Mouse (Mus musculus) embryonic facial prominence, embryonic 11.5 days (tissue): ENCODE measurements around the gene Pex12. TPM values are rescaled to one million over a fixed set of nuclear protein-coding genes. Genes with fewer than 3 reads are reported as not detected.
"Not testable (repeated sequence)": the region's sequence is repeated elsewhere in the genome, so short reads cannot be mapped to it uniquely, and the experiment has no call there.

ENCODE experiments used
- ATAC-seq: fragments of 200-750 bp; cut with Nextera tagmentation; replicated peaks from 2 replicates; pipeline ENCODE4 v1.8.0; 2017; ENCODE audit warnings: low read depth; ENCODE audit not compliant: insufficient number of reproducible peaks, low FRiP score, low TSS enrichment
- DNase-seq: peaks from one replicate; pipeline ENCODE4 v3.0.0-alpha.2; 2015; ENCODE audit warnings: low spot score
- H3K27ac ChIP-seq: fragments of 300-500 bp; sonication (generic); replicated peaks from 2 replicates; pipeline ENCODE4 v1.5.1; 2014; ENCODE audit warnings: mild to moderate bottlenecking, low read depth, low read length, control low read depth
- H3K27me3 ChIP-seq: fragments of 300-500 bp; sonication (generic); 2 replicates; pipeline ENCODE4 v1.6.1; 2014; ENCODE audit warnings: mild to moderate bottlenecking, low read length, moderate library complexity, mixed read lengths; ENCODE audit not compliant: control insufficient read depth, insufficient read depth
- H3K36me3 ChIP-seq: fragments of 300-500 bp; sonication (generic); replicated peaks from 2 replicates; pipeline ENCODE4 v1.6.1; 2014; ENCODE audit warnings: low read depth, mild to moderate bottlenecking, low read length, moderate library complexity, mixed read lengths; ENCODE audit not compliant: control insufficient read depth, insufficient read depth
- H3K4me1 ChIP-seq: fragments of 300-500 bp; sonication (generic); 2 replicates; pipeline ENCODE4 v1.6.1; 2014; ENCODE audit warnings: low read length, mixed read lengths; ENCODE audit not compliant: control insufficient read depth, insufficient read depth
- H3K4me2 ChIP-seq: fragments of 300-500 bp; sonication (generic); 2 replicates; pipeline ENCODE4 v1.6.1; 2014; ENCODE audit warnings: low read depth, mild to moderate bottlenecking, control low read depth, low read length, moderate library complexity
- H3K4me3 ChIP-seq: fragments of 300-500 bp; sonication (generic); 2 replicates; pipeline ENCODE4 v1.5.1; 2014; ENCODE audit warnings: low read depth, low read length, control low read depth
- H3K9ac ChIP-seq: fragments of 300-500 bp; sonication (generic); replicated peaks from 2 replicates; pipeline ENCODE4 v1.6.1; 2014; ENCODE audit warnings: mild to moderate bottlenecking, control low read depth, low read length
- H3K9me3 ChIP-seq: fragments of 300-500 bp; sonication (generic); replicated peaks from 2 replicates; pipeline ENCODE4 v1.6.1; 2016; ENCODE audit warnings: mild to moderate bottlenecking, low read length, inconsistent platforms, mixed read lengths; ENCODE audit not compliant: control insufficient read depth
- WGBS: fragments of 180-500 bp; shearing (Covaris S2); extraction: QIAGEN DNeasy Blood & Tissue Kit; methylation state at CpG from one replicate; pipeline ENCODE4 v1.1.7; 2014; 5-methylcytosine and 5-hydroxymethylcytosine counted together
- polyA plus RNA-seq: library from polyadenylated mRNA; unstranded; fragments of >200 nt; fragmentation: Nextera tagmentation; extraction: Ambion mirVana; gene quantifications from 2 replicates; pipeline ENCODE4 v1.2.1, GENCODE M21; 2014

The Pex12 gene
- 13.8 and 16.8 TPM in 2 replicates for polyA plus RNA-seq

DNA sequence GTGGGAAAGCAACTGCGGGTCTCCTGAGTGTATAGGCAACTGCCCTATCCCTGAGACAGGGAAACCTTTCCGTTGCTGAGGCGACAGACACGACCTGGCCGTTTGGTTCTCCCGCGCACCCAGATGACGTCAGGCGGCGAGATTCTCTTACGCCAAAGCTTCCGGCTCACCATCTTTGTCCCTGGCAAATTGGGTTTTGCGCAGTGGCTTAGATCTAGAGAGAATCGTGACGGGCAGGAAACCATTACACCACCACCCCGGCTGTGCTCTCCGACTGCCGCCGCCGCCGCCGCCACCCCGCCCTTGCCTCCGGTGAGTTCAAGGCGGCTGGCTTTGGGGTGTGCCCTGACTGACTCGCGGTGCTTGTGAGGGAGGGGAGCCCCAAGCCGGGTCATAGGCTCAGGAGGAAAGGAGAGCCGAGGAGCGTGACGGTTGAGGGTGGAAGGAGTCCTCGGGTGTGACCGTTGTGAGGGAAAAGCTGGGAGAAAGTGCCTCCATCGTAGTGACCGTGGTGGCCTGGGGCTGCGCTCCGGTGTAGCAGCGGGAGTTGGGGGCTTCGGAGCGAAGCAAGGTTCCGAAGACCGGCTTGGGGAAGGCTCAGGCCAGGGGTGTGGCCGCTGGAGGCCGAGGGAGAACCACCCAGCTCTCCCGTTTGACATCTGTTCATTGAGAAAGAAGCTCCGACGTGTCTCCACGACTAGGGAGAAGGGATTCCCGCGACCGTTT, at the start of gene Pex12:
Gene Pex12, minus strand, starts transcription at position 61 of the 726 bp plus-strand sequence.
- peak within 1 kb of the TSS; percentile 54 for H3K4me2 ChIP-seq
- under 1% methylated on average over 51 of the region's 51 CpGs for WGBS
- H3K36me3 ChIP-seq: no peaks in the 10 kb centered on the region
- H3K9me3 ChIP-seq: no peaks in the 10 kb centered on the region
- H3K4me1 ChIP-seq: peaks cover 2% of the 10 kb centered on the region
- ATAC-seq (peak; percentile 66), DNase-seq (peak; percentile 98)
- H3K27me3 ChIP-seq: no peaks in the 10 kb centered on the region
- peak within 1 kb of the TSS; percentile 81 for H3K27ac ChIP-seq
- peak within 1 kb of the TSS; percentile 88 for H3K4me3 ChIP-seq
- peak within 1 kb of the TSS; percentile 87 for H3K9ac ChIP-seq

DNA sequence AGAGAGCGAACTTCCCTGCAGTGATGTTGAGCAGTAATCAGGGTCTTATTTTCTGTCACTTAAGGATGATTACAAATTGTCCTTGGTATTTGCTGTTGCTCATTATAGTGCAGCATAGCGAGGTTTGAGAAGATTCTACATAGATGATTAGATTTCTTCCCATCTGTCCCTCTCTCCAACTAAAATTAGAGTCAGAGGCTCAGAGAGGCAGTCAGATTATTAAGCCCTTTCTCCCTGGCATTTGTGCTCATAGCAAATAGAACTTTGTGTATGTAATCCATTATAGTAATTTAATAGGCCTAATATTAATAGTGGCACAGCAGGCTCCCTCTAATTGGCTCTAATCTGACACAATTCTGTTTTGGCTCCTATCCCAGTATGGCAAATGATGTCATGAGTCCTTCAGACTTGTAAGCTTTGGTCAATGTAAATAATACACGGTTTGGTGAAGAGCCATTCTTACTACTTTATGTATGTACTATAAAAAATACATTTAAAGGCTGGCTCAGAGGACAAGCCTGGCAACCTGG, 39.4 kb upstream of the Pex12 start:
- Histone ChIP-seq H3K36me3 (peaks cover 5% of the 10 kb centered on the region), H3K4me1 (no peaks in the 10 kb centered on the region)

DNA sequence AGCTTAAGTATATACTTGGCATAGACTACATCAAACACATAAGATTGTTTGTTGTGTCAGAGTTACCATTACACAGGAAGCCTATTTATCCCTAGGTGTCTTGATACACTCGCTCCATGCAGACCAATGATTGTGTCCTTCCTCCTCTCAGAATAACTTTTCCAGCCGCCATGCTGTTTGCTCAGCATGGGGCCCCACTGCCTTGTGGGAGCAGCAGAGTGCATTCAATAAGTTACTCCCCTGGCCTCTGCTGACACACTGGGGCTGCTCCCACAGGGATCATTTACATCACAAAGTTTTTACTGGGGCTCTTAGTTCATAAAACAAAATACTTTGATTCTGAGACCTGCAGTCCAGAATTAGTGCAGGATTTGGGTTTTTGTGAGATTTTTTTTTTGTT, 37.3 kb upstream of the Pex12 start:
- Histone ChIP-seq H3K4me2 (no peak overlapping the region), H3K9ac (no peak overlapping the region), H3K4me1 (no peaks in the 10 kb centered on the region), H3K36me3 (peaks cover 4% of the 10 kb centered on the region), H3K4me3 (no peak overlapping the region), H3K27me3 (no peaks in the 10 kb centered on the region), H3K27ac (no peak overlapping the region), H3K9me3 (no peaks in the 10 kb centered on the region)
- WGBS: 53% methylated on average over 2 of the region's 2 CpGs
- ATAC-seq: no peak
- no peak for DNase-seq

More for the DNA sequence above, 39.4 kb upstream of the Pex12 start:
- DNase-seq (no peak), ATAC-seq (no peak)
- H3K27me3 ChIP-seq: no peaks in the 10 kb centered on the region
- no peak overlapping the region for H3K27ac ChIP-seq
- no peak overlapping the region for H3K9ac ChIP-seq
- no peak overlapping the region for H3K4me2 ChIP-seq
- no peak overlapping the region for H3K4me3 ChIP-seq
- no peaks in the 10 kb centered on the region for H3K9me3 ChIP-seq
- WGBS: 87% methylated on average over 3 of the region's 3 CpGs

DNA sequence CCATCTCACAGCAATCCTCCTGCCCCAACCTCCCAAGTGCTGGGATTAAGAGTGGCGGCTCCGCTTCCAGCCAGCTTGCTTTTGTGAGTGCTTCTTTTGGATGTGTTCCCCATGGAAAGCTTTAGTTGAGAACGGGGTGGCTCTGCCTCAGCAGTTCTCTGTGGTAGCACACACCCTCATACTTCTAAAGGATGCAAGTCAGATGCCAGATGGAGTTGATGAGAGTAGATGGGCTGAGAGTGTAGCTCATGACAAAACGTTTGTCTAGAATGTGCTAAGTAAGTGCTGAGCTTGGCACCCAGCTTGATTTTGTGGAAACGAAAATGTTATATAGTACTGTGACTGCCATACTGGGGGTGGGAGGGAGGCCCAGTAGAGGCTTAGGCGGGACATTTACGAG, 33.4 kb upstream of the Pex12 start:
- no peak overlapping the region for H3K4me3 ChIP-seq
- H3K4me1 ChIP-seq: no peaks in the 10 kb centered on the region
- no peaks in the 10 kb centered on the region for H3K27me3 ChIP-seq
- H3K36me3 ChIP-seq: no peaks in the 10 kb centered on the region; the same call in none of the 2 replicates
- no peaks in the 10 kb centered on the region for H3K9me3 ChIP-seq
- no peak for DNase-seq
- no peak overlapping the region for H3K4me2 ChIP-seq
- WGBS: 90% methylated on average over 7 of the region's 7 CpGs
- ATAC-seq: no peak
- H3K27ac ChIP-seq: no peak overlapping the region
- no peak overlapping the region for H3K9ac ChIP-seq

DNA sequence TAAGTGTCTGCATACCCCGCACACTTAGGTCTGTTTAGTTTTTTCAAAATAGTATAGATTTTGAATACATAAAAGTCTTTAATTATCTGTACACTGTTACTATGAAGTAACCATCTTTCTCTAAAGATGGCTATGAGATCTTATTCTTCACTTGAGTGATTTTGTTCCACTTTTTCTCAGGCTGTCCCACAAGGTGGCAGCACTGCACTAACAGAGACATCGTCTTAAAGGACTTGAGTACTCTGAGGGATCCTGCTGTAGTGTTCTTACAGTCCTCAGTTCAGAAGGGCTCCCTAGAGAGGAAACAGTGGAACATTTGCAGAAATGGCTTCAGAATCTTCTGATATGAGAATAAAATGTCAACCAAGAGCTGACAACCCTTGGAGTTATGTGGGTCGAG, 25.0 kb upstream of the Pex12 start:
- no peaks in the 10 kb centered on the region for H3K9me3 ChIP-seq
- H3K27ac ChIP-seq: no peak overlapping the region
- H3K4me2 ChIP-seq: no peak overlapping the region
- ATAC-seq (no peak), DNase-seq (peak; percentile 78)
- WGBS: 64% methylated on average over 3 of the region's 3 CpGs
- H3K4me3 ChIP-seq: no peak overlapping the region
- H3K27me3 ChIP-seq: no peaks in the 10 kb centered on the region
- H3K4me1 ChIP-seq: no peaks in the 10 kb centered on the region
- peaks cover 2% of the 10 kb centered on the region for H3K36me3 ChIP-seq
- no peak overlapping the region for H3K9ac ChIP-seq

DNA sequence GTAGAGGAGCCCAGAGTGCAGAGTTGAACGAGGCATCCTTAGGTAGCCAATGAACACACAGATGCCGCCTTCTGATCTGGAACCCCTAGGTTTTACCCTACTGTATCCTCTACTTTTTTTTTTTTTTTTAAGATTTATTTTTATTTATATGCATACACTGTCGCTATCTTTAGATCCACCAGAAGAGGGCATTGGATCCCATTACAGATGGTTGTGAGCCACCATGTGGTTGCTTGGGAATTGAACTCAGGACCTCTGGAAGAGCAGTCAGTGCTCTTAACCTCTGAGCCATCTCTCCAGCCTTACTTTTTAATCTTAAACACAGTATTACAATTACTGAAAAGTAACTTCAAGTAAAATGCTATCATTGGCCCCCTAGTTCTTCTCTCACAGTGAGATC, 24.3 kb upstream of the Pex12 start:
- not testable (repeated sequence) for H3K4me3 ChIP-seq, H3K27ac ChIP-seq, H3K4me1 ChIP-seq, ATAC-seq, H3K4me2 ChIP-seq, H3K9ac ChIP-seq, H3K9me3 ChIP-seq, H3K27me3 ChIP-seq, DNase-seq, H3K36me3 ChIP-seq
- 85% methylated on average over 3 of the region's 3 CpGs for WGBS

DNA sequence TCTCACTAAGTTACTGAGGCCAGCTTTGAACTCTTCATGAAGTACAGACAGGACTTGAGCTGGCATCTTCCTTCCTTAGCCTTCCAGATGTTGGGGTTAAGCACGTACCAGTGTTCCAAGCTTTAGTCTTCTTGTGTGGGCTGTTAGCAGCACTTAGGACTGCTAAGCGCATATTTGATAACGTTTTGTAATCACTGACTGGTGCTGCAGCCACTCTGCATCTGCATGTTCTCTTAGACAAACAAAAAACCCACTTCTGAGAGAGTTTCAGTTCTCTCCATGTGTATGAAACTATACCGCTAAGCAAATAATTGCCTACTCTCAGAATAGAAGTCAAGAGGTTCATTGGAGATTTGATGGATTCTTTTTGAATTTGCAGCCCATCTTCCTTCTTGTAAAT, 16.7 kb upstream of the Pex12 start:
- Histone ChIP-seq H3K4me2 (no peak overlapping the region), H3K9ac (no peak overlapping the region), H3K36me3 (peaks cover 2% of the 10 kb centered on the region), H3K27ac (no peak overlapping the region), H3K27me3 (no peaks in the 10 kb centered on the region), H3K9me3 (no peaks in the 10 kb centered on the region), H3K4me1 (no peaks in the 10 kb centered on the region), H3K4me3 (no peak overlapping the region)
- DNase-seq (no peak), ATAC-seq (no peak)
- 87% methylated on average over 4 of the region's 4 CpGs for WGBS

DNA sequence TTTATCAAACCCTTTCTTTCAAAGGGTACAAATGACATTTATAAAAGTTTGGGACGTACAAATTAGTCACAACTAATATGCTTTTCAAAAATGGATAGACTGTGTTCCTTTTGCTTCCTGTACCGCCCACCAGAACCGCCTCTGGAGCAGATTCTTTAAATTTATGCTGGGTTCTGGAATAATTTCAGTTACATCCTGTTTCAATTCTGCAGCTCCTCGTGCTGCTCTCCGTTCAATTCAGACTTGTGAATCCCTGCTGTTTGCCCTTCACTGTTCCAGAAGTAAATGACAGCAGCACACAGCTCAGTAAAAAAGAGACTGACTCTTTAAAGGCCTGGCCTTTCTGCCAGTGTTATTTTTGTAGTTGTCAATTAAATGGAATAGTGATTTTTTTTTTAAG, 10.1 kb upstream of the Pex12 start:
- ATAC-seq (no peak), DNase-seq (no peak)
- Histone ChIP-seq H3K27me3 (no peaks in the 10 kb centered on the region), H3K4me3 (no peak overlapping the region), H3K27ac (no peak overlapping the region), H3K9ac (no peak overlapping the region), H3K36me3 (no peaks in the 10 kb centered on the region; the same call in 1 of the 2 replicates), H3K4me2 (no peak overlapping the region), H3K9me3 (no peaks in the 10 kb centered on the region), H3K4me1 (no peaks in the 10 kb centered on the region)
- WGBS: 85% methylated on average over 5 of the region's 5 CpGs
